Mouse (Mus musculus): Measurements from ENCODE around the gene Tshz2. TPM values are rescaled to one million over a fixed set of nuclear protein-coding genes. Genes with fewer than 3 reads are reported as not detected.
A peak's percentile ranks its signal among the peaks of the same experiment; 100 is the strongest.

The Tshz2 gene
- polyA plus RNA-seq, 1 experiment: 42.6 TPM

- TF ChIP-seq POLR2A (IDR thresholded peaks at IDR 0.05; ENCODE audit: borderline replicate concordance, extremely low read depth, insufficient read depth, insufficient read length, poor library complexity, severe bottlenecking) (no peak), CTCF (IDR thresholded peaks at IDR 0.05; ENCODE audit: borderline replicate concordance, extremely low read depth, insufficient read depth, insufficient read length) (no peak)
- no peak for DNase-seq (ENCODE audit: low read depth)
These were observed 188.2 kb downstream of the Tshz2 start for GRCm38 (mm10) chr2:169821021-169821441.

GRCm38 (mm10) chr2:169825908-169826307 is 193.1 kb downstream of the Tshz2 start:
- TF ChIP-seq CTCF (IDR thresholded peaks at IDR 0.05; ENCODE audit: borderline replicate concordance, extremely low read depth, insufficient read depth, insufficient read length) (no peak), POLR2A (IDR thresholded peaks at IDR 0.05; ENCODE audit: borderline replicate concordance, extremely low read depth, insufficient read depth, insufficient read length, poor library complexity, severe bottlenecking) (no peak)
- peak; percentile 45 for DNase-seq (ENCODE audit: low read depth)

DNA sequence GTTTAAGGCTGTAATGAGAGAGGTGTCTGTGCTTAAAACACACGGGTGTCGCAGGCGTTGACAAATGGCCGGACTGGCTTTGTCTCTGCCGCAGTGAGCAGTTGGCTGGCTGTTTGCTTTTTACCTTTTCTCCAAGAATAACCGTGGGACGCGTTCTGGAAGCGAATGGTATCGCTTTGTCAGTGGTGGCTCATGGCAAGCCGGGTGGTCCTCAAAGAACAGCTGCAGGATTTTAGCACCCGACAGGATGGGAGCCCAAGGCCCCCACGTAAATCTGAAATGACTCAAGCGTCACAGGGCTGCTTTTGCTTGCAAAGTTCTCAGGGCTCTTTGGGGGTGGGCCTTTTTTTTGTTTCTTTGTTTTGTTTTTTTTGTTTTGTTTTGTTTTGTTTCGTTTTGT is 193.5 kb downstream of the Tshz2 start:
- peak; percentile 62 for DNase-seq (ENCODE audit: low read depth)

GRCm38 (mm10) chr2:169826833-169827232 is 194.0 kb downstream of the Tshz2 start:
- no peak for DNase-seq (ENCODE audit: low read depth)
- TF ChIP-seq POLR2A (IDR thresholded peaks at IDR 0.05; ENCODE audit: borderline replicate concordance, extremely low read depth, insufficient read depth, insufficient read length, poor library complexity, severe bottlenecking): no peak
- no peak for TF ChIP-seq CTCF (IDR thresholded peaks at IDR 0.05; ENCODE audit: borderline replicate concordance, extremely low read depth, insufficient read depth, insufficient read length)

More for the DNA sequence above, 193.5 kb downstream of the Tshz2 start:
- TF ChIP-seq POLR2A (IDR thresholded peaks at IDR 0.05; ENCODE audit: borderline replicate concordance, extremely low read depth, insufficient read depth, insufficient read length, poor library complexity, severe bottlenecking): no peak
- TF ChIP-seq CTCF (IDR thresholded peaks at IDR 0.05; ENCODE audit: borderline replicate concordance, extremely low read depth, insufficient read depth, insufficient read length): no peak

- no peak for TF ChIP-seq POLR2A (IDR thresholded peaks at IDR 0.05; ENCODE audit: borderline replicate concordance, extremely low read depth, insufficient read depth, insufficient read length, poor library complexity, severe bottlenecking)
- TF ChIP-seq CTCF (IDR thresholded peaks at IDR 0.05; ENCODE audit: borderline replicate concordance, extremely low read depth, insufficient read depth, insufficient read length): no peak
- DNase-seq (ENCODE audit: low read depth): no peak
These were observed 199.4 kb downstream of the Tshz2 start for GRCm38 (mm10) chr2:169832184-169832583.

DNA sequence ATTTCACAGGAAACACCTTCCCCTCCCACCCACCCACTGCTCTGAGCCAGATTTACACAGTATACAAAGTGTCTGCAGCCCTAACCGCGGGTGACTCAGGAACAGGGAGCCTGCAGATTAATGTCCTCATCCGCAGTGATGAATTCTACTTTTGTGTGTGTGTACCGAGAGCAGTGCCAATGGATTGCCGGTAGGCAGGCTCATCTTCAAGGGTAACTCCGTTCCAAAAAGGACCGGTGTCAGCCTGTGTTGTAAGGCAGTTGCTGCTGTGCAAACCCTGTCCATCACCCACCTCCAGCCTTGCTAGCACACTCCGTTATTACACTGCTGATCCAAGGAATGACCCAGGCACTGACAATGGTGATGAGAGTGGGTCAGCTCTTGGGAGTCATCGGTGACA is 200.8 kb downstream of the Tshz2 start:
- DNase-seq (ENCODE audit: low read depth): no peak
- TF ChIP-seq CTCF (IDR thresholded peaks at IDR 0.05; ENCODE audit: borderline replicate concordance, extremely low read depth, insufficient read depth, insufficient read length): no peak
- no peak for TF ChIP-seq POLR2A (IDR thresholded peaks at IDR 0.05; ENCODE audit: borderline replicate concordance, extremely low read depth, insufficient read depth, insufficient read length, poor library complexity, severe bottlenecking)

- DNase-seq (ENCODE audit: low read depth): no peak
- TF ChIP-seq POLR2A (IDR thresholded peaks at IDR 0.05; ENCODE audit: borderline replicate concordance, extremely low read depth, insufficient read depth, insufficient read length, poor library complexity, severe bottlenecking) (no peak), CTCF (IDR thresholded peaks at IDR 0.05; ENCODE audit: borderline replicate concordance, extremely low read depth, insufficient read depth, insufficient read length) (no peak)
These were observed 201.8 kb downstream of the Tshz2 start for GRCm38 (mm10) chr2:169834602-169835001.

DNA sequence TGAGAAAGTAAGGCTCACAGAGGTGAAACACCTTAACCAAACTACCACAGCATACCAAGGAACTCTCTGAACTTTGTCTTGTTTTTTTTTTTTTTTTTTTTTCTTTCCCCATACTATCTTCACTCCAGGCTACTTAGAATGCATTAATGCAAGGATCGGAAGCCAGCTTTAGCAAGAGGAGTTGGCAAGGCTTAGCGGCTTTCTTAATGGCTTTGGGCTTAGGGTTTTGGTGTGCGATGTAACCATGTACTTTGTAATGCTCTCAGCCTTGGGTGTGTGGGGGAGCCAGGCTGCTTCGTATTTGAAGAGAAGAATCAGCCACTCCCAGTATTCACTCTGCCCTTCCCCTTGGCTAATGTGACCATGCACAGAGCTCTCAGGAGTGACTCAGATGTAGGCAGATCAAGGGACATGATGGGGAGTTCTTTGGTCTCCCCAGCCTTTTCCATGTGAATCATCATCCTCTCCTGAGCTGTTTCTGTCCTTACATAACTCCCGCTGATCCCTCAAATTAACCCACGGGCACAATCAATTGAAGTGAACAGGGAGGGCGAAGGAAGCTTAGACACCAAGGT is 204.3 kb downstream of the Tshz2 start:
- no peak for DNase-seq (ENCODE audit: low read depth)
- TF ChIP-seq POLR2A (IDR thresholded peaks at IDR 0.05; ENCODE audit: borderline replicate concordance, extremely low read depth, insufficient read depth, insufficient read length, poor library complexity, severe bottlenecking) (no peak), CTCF (IDR thresholded peaks at IDR 0.05; ENCODE audit: borderline replicate concordance, extremely low read depth, insufficient read depth, insufficient read length) (no peak)

DNA sequence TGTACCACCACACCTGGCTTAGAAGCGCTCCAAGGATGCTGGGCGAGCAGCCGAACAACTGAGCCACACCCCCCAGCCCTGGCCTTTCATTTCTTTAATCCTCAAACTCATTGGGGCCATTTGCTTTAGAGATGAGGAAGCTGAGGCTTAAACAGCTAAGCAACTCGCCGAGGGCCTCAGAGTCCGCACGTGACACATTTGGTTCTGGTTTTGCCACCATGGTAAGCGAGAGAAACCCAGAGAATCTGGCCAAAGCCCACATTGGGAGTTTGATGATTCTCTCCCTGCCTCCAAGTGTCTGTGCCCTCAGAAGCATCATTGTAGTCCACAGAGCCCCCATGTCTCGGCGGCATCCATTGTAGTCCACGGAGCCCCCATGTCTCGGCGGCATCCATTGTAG is 205.7 kb downstream of the Tshz2 start:
- no peak for TF ChIP-seq POLR2A (IDR thresholded peaks at IDR 0.05; ENCODE audit: borderline replicate concordance, extremely low read depth, insufficient read depth, insufficient read length, poor library complexity, severe bottlenecking)
- no peak for TF ChIP-seq CTCF (IDR thresholded peaks at IDR 0.05; ENCODE audit: borderline replicate concordance, extremely low read depth, insufficient read depth, insufficient read length)
- no peak for DNase-seq (ENCODE audit: low read depth)

DNA sequence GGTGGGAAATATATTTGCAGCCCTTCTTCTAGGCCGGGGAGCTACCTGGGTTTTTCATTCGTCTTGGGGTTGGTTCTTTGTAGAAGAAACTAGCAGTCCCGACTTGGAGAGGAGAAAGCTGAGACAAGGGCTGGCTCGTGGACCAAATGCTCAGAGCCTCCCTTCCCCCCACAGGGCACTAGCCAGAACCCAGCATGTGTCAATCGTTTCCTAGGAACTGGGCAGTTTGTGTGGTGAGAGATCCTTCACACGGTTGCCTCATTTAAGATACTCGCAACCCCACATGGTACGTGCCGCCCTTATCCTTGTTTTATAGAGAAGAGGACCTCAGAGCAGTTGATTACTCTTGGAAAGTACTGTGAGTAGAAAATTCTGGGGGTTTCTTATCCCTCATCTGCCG is 208.6 kb downstream of the Tshz2 start:
- TF ChIP-seq CTCF (IDR thresholded peaks at IDR 0.05; ENCODE audit: borderline replicate concordance, extremely low read depth, insufficient read depth, insufficient read length) (no peak), POLR2A (IDR thresholded peaks at IDR 0.05; ENCODE audit: borderline replicate concordance, extremely low read depth, insufficient read depth, insufficient read length, poor library complexity, severe bottlenecking) (no peak)
- DNase-seq (ENCODE audit: low read depth): no peak

DNA sequence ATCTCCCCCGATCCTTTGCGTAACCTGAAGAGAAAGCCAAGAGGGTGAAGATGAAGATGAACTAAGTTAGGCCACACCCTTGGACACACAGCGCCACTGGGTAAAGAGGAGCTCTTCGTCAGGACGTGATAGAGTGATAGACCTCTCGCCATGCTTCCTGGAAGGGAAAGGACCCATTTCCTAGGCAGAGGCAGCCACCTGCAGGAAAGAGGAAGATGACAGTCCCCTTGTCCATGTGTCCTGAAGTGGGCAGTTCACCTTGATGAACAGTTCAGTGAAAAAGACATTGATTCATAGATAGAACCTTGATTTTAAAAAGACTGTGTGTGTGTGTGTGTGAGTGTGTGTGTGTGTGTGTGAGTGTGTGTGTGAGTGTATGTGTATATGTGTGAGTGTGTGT is 209.7 kb downstream of the Tshz2 start:
- DNase-seq (ENCODE audit: low read depth): no peak
- TF ChIP-seq CTCF (IDR thresholded peaks at IDR 0.05; ENCODE audit: borderline replicate concordance, extremely low read depth, insufficient read depth, insufficient read length): no peak
- TF ChIP-seq POLR2A (IDR thresholded peaks at IDR 0.05; ENCODE audit: borderline replicate concordance, extremely low read depth, insufficient read depth, insufficient read length, poor library complexity, severe bottlenecking): no peak

DNA sequence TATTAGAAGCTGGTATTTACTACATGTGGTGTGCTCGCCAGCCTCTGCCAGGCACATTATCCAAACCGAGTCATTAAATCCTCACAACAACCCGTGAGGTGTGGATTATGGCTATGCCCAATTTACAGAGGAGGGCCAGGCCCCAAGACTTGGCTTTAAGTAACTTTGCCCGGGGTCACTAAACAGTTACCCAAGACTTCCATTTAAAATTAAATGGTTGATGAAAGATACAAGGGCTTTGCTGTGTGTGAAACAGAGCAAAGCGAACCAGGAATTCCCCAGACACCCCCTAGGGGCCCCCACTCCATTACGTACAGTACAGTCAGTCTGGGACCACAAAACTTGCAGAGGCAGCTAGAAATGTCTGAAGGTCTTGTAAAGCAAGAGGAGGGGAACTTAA is 210.7 kb downstream of the Tshz2 start:
- TF ChIP-seq POLR2A (IDR thresholded peaks at IDR 0.05; ENCODE audit: borderline replicate concordance, extremely low read depth, insufficient read depth, insufficient read length, poor library complexity, severe bottlenecking) (no peak), CTCF (IDR thresholded peaks at IDR 0.05; ENCODE audit: borderline replicate concordance, extremely low read depth, insufficient read depth, insufficient read length) (no peak)
- no peak for DNase-seq (ENCODE audit: low read depth)
